Mouse (Mus musculus) embryonic stem cell, embryonic (primary cell): ENCODE results near the gene 4930430A15Rik.

ENCODE experiments used
- CTCF ChIA-PET, 4 experiments: fragments of 300-600 bp in 2 of 4; fragments of 350-600 bp in 2 of 4; sonication (Branson Sonifier 250); formaldehyde crosslinking; loops; one replicate each; lab custom pipeline; 2022; ENCODE audit warnings: inconsistent platforms in 2 of 4; lab: Charles Lee
- POLR2A ChIA-PET, 4 experiments: fragments of 300-600 bp in 2 of 4; fragments of 350-600 bp in 2 of 4; sonication (Branson Sonifier 250); formaldehyde crosslinking; loops; one replicate each; lab custom pipeline; 2022; ENCODE audit warnings: antibody characterized with exemption in 4 of 4, inconsistent platforms in 1 of 4; lab: Charles Lee

Gene 4930430A15Rik

DNA sequence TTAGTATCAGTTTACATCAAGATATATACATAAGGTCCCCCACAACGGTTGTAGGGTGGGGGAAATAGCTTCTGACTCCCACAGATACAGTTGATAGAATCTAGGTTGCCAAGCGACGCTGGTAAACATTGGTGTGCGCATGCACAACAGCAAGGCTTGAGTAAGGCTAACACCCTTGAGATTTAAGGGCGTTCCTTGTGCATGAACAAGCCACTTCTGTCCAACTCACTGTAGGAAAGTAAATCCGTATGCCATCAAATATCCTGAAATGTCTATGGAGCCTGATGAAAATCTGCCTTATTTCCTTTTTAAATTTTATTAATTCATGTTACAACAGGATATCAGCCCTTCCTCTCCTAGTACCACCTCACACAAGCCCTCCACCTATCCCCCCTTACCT lies at the start of gene 4930430A15Rik:
Gene 4930430A15Rik (minus strand): TSS at position 101 of the 400 bp plus-strand sequence.
- ChIA-PET POLR2A (no interaction called here), CTCF (no interaction called here)

DNA sequence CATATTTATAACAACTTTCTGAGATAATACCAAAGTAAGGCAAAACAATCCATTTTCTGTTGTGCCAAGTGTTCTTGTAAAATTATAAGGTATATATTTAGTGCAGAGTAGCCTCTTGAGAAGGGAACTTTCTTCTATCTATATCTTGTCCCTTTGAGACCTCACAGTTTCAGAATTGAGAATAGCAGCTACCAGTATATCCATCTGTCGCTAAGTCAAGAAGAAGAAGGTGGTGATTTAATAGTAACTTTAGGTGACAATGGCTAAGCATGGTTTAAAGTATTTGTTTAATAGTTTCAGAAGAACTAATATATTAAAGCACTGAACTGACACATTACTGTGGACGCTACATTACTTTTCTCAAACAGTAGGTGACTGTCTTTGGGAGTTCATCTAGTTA lies 44.6 kb upstream of the 4930430A15Rik start, which contains the start of gene Olfr1277:
Gene Olfr1277 (minus strand): TSS at position 101 of the 400 bp plus-strand sequence.
- ChIA-PET POLR2A (no interaction called here), CTCF (no interaction called here)

DNA sequence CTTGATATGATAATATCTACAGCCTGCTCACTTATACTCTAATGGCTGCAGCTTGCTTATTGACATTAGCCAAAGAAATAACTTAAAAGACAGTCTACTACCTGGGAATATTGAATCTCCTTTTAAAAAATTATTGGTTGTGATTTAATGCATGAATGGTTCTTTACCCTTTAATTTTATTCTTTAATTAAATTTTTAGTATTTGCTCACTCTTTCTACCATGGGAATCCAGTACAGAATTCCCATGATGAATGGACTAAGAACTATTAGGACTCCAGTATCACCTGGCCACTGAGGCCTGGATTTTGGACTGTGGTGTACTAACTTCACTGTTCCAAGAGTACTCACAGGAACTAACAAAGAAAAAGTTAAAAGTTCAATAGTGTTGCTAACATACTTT lies 24.8 kb upstream of the 4930430A15Rik start, which contains the start of gene Olfr1276:
Gene Olfr1276 (plus strand): TSS at position 301 of the 400 bp plus-strand sequence.
- ChIA-PET POLR2A (no interaction called here), CTCF (no interaction called here)

DNA sequence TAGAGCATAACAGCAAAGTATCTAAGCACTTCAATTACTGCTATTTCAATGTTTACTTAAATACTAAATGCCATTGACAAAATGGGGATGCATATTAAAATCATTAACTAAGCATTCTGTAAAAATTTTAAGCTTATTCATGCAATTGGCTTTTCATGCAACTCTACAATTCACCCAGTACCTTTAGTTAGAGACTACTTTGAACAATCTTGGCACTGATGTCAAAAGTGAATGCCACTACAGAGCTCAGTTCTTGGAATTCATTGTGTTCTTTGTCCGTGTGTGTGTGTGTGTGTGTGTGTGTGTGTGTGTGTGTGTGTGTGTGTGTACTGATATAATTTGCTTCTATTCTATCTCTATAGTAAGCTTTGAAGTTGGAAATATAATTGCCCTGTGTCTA lies 5.8 kb upstream of the 4930430A15Rik start, which contains the start of gene Olfr1275:
Gene Olfr1275 (minus strand): TSS at position 101 of the 400 bp plus-strand sequence.
- ChIA-PET CTCF (interaction anchor here in 1 of 4 experiments (0.6 kb wide), 1 partner anchor 498 kb away, joined by 9 read pairs; no protein-coding TSS in a partner anchor), POLR2A (no interaction called here)

DNA sequence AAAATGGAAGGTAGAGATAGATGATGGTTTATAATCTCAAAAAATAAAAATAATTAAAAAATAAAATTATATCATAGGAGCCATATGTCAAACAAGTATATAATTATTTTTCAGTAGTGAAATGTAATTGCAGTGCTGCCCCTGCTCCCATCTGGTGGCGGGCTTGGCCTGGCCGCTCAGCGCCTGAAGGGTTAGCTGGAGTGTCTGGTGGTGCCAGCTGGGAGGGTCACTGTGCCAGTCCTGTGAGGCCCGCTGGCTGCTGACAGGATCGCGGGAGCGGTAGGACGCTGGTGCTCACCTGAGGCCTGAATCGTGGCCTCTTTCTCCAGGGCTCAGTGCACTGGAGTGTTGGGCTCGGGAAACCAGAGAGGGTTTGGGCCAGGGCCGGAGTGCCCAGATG lies 47.3 kb downstream of the 4930430A15Rik start:
- ChIA-PET CTCF (no interaction called here), POLR2A (no interaction called here)

- POLR2A ChIA-PET, result no interaction called here
- CTCF ChIA-PET, result no interaction called here
Measured at GRCm38 (mm10) chr2:111152836-111153235, 76.6 kb downstream of the 4930430A15Rik start, which contains the start of gene Gm15130. TSS of gene Gm15130 (minus strand) at chr2:111152936.

GRCm38 (mm10) chr2:111135739-111136138 lies 93.7 kb downstream of the 4930430A15Rik start:
- ChIA-PET CTCF (no interaction called here), POLR2A (no interaction called here)
